Mouse (Mus musculus): Measurements from ENCODE around the gene Spaca3. TPM values are rescaled to one million over a fixed set of nuclear protein-coding genes. Genes with fewer than 3 reads are reported as not detected.
A peak's percentile ranks its signal among the peaks of the same experiment; 100 is the strongest.

Spaca3 gene
- polyA plus RNA-seq, 1 experiment from 2014 or later: not detected

- no peaks in the 10 kb centered on the region for H3K9me3 ChIP-seq (replicated peaks; ENCODE audit: control insufficient read depth, low read length, poor library complexity, severe bottlenecking)
- no peak overlapping the region for H3K9ac ChIP-seq (ENCODE audit: low read depth, low read length)
- no peaks in the 10 kb centered on the region for H3K36me3 ChIP-seq (ENCODE audit: control insufficient read depth, insufficient read depth, low read length)
- no peaks in the 10 kb centered on the region for H3K27me3 ChIP-seq (ENCODE audit: control insufficient read depth, insufficient read depth, low read depth, low read length)
- H3K4me1 ChIP-seq (ENCODE audit: control insufficient read depth, insufficient read depth, low read length): no peaks in the 10 kb centered on the region
- WGBS: 89% methylated on average over 9 of the region's 9 CpGs
- H3K27ac ChIP-seq (ENCODE audit: low read length): no peak overlapping the region
- ATAC-seq: no peak
- no peak overlapping the region for H3K4me3 ChIP-seq (ENCODE audit: low read depth, low read length)
- H3K4me2 ChIP-seq (ENCODE audit: low read length): no peak overlapping the region
Observed at GRCm38 (mm10) chr11:80821794-80822193, 36.4 kb upstream of the Spaca3 start.

DNA sequence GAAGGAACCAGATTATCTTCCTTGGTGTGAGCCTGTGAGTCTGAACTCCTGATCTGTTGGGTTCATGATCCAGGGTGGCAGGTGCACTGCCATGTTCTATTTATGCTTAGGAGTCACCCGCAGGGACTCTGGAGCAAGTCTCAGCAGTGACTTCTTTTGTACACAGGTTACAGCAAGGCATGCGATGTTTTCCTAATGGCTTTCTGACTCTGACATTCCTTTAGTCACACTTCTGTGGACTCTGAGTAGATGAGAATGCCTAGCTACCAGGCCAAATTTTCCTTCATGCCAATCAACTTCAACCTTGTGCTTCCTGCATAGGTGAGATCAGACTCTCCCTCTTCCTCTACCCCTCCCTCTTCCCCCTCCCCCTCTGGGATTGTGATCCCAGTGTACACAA is 22.8 kb upstream of the Spaca3 start:
- Histone ChIP-seq H3K9ac (ENCODE audit: low read depth, low read length) (no peak overlapping the region), H3K4me1 (ENCODE audit: control insufficient read depth, insufficient read depth, low read length) (peaks cover 7% of the 10 kb centered on the region), H3K36me3 (ENCODE audit: control insufficient read depth, insufficient read depth, low read length) (no peaks in the 10 kb centered on the region), H3K4me2 (ENCODE audit: low read length) (no peak overlapping the region), H3K27me3 (ENCODE audit: control insufficient read depth, insufficient read depth, low read depth, low read length) (no peaks in the 10 kb centered on the region), H3K9me3 (replicated peaks; ENCODE audit: control insufficient read depth, low read length, poor library complexity, severe bottlenecking) (no peaks in the 10 kb centered on the region), H3K4me3 (ENCODE audit: low read depth, low read length) (no peak overlapping the region), H3K27ac (ENCODE audit: low read length) (no peak overlapping the region)
- ATAC-seq: no peak
- WGBS: 76% methylated on average over 2 of the region's 2 CpGs

GRCm38 (mm10) chr11:80835841-80836240 is 22.3 kb upstream of the Spaca3 start:
- Histone ChIP-seq H3K27me3 (ENCODE audit: control insufficient read depth, insufficient read depth, low read depth, low read length) (no peaks in the 10 kb centered on the region), H3K27ac (ENCODE audit: low read length) (no peak overlapping the region), H3K4me2 (ENCODE audit: low read length) (no peak overlapping the region), H3K4me1 (ENCODE audit: control insufficient read depth, insufficient read depth, low read length) (peaks cover 7% of the 10 kb centered on the region), H3K9ac (ENCODE audit: low read depth, low read length) (no peak overlapping the region), H3K36me3 (ENCODE audit: control insufficient read depth, insufficient read depth, low read length) (no peaks in the 10 kb centered on the region), H3K4me3 (ENCODE audit: low read depth, low read length) (no peak overlapping the region), H3K9me3 (replicated peaks; ENCODE audit: control insufficient read depth, low read length, poor library complexity, severe bottlenecking) (no peaks in the 10 kb centered on the region)
- no peak for ATAC-seq
- 82% methylated on average over 4 of the region's 4 CpGs for whole genome bisulfite sequencing

DNA sequence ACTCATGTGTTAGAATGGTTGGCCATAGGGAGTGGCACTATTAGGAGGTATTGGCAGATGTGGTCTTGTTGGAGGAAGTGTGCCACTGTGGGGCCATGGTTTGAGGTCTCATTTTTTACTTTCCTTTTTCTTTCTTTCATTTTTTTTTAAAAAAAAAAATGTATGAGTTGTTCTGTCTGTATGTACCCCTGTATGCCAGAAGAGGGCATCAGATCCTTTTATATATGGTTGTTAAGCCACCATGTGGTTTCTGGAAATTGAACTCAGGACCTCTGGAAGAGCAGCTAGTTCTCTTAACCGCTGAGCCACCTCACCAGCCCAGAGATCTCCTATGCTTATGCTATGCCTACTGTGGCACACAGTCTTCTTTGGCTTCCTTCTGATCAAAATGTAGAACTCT is 19.4 kb upstream of the Spaca3 start:
- H3K9ac ChIP-seq (ENCODE audit: low read depth, low read length): no peak overlapping the region
- no peaks in the 10 kb centered on the region for H3K9me3 ChIP-seq (replicated peaks; ENCODE audit: control insufficient read depth, low read length, poor library complexity, severe bottlenecking)
- H3K4me1 ChIP-seq (ENCODE audit: control insufficient read depth, insufficient read depth, low read length): no peaks in the 10 kb centered on the region
- no peaks in the 10 kb centered on the region for H3K36me3 ChIP-seq (ENCODE audit: control insufficient read depth, insufficient read depth, low read length)
- WGBS: 62% methylated on average over 1 of the region's 1 CpGs
- H3K4me2 ChIP-seq (ENCODE audit: low read length): no peak overlapping the region
- no peak for ATAC-seq
- no peak overlapping the region for H3K27ac ChIP-seq (ENCODE audit: low read length)
- no peak overlapping the region for H3K4me3 ChIP-seq (ENCODE audit: low read depth, low read length)
- no peaks in the 10 kb centered on the region for H3K27me3 ChIP-seq (ENCODE audit: control insufficient read depth, insufficient read depth, low read depth, low read length)

DNA sequence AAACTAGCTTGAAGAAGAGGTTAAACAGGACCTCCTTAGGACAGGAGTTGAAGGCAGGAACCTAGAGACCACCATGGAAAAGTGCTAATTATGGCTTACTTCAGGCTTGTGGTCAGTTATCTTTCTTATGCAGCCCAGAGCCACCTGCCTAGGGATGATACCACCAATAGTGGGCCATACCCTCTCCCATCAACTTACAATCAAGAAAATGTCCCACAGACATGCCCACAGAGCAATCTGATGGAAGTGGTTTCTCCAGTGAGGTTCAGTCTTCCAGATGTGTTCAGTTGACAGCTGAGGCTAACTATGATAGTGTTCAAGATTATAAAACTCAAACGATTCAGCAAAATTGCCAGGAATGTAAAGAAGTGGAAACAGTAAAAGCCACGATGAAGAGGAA is 14.7 kb upstream of the Spaca3 start:
- ATAC-seq: no peak
- Histone ChIP-seq H3K27me3 (ENCODE audit: control insufficient read depth, insufficient read depth, low read depth, low read length) (no peaks in the 10 kb centered on the region), H3K9me3 (replicated peaks; ENCODE audit: control insufficient read depth, low read length, poor library complexity, severe bottlenecking) (no peaks in the 10 kb centered on the region), H3K4me3 (ENCODE audit: low read depth, low read length) (no peak overlapping the region), H3K27ac (ENCODE audit: low read length) (no peak overlapping the region), H3K9ac (ENCODE audit: low read depth, low read length) (no peak overlapping the region), H3K4me2 (ENCODE audit: low read length) (no peak overlapping the region), H3K4me1 (ENCODE audit: control insufficient read depth, insufficient read depth, low read length) (no peaks in the 10 kb centered on the region), H3K36me3 (ENCODE audit: control insufficient read depth, insufficient read depth, low read length) (no peaks in the 10 kb centered on the region)
- 87% methylated on average over 2 of the region's 2 CpGs for WGBS

GRCm38 (mm10) chr11:80845486-80845885 is 12.7 kb upstream of the Spaca3 start:
- Histone ChIP-seq H3K36me3 (ENCODE audit: control insufficient read depth, insufficient read depth, low read length) (no peaks in the 10 kb centered on the region), H3K9me3 (replicated peaks; ENCODE audit: control insufficient read depth, low read length, poor library complexity, severe bottlenecking) (no peaks in the 10 kb centered on the region), H3K27ac (ENCODE audit: low read length) (no peak overlapping the region), H3K27me3 (ENCODE audit: control insufficient read depth, insufficient read depth, low read depth, low read length) (no peaks in the 10 kb centered on the region), H3K4me3 (ENCODE audit: low read depth, low read length) (no peak overlapping the region), H3K4me2 (ENCODE audit: low read length) (no peak overlapping the region), H3K9ac (ENCODE audit: low read depth, low read length) (no peak overlapping the region), H3K4me1 (ENCODE audit: control insufficient read depth, insufficient read depth, low read length) (no peaks in the 10 kb centered on the region)
- WGBS: 60% methylated on average over 7 of the region's 7 CpGs
- ATAC-seq: no peak

DNA sequence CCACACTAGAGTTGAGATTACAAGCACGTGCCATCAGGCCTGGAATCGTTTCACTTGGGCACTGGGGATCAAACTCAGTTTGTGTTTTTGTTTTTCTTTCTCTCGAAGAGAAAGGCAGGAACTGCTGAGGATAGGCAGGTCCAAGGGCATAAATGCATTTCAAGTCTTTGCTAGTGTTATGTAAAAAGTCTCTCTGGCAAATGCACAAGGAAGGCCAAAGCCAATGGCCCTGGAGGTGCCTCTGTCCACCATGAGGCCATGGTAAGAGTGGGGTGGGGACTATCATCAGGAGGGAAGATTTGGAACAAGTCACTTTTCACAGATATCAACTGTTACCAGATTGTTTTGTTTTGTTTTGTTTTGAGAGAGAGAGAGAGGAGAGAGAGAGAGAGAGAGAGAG is 12.1 kb upstream of the Spaca3 start:
- Histone ChIP-seq H3K36me3 (ENCODE audit: control insufficient read depth, insufficient read depth, low read length) (no peaks in the 10 kb centered on the region), H3K9ac (ENCODE audit: low read depth, low read length) (no peak overlapping the region), H3K4me1 (ENCODE audit: control insufficient read depth, insufficient read depth, low read length) (no peaks in the 10 kb centered on the region), H3K4me2 (ENCODE audit: low read length) (no peak overlapping the region), H3K27me3 (ENCODE audit: control insufficient read depth, insufficient read depth, low read depth, low read length) (no peaks in the 10 kb centered on the region), H3K27ac (ENCODE audit: low read length) (no peak overlapping the region), H3K9me3 (replicated peaks; ENCODE audit: control insufficient read depth, low read length, poor library complexity, severe bottlenecking) (no peaks in the 10 kb centered on the region), H3K4me3 (ENCODE audit: low read depth, low read length) (no peak overlapping the region)
- WGBS: 58% methylated on average over 3 of the region's 3 CpGs
- ATAC-seq: no peak

GRCm38 (mm10) chr11:80848131-80848530 is 10.0 kb upstream of the Spaca3 start:
- no peaks in the 10 kb centered on the region for H3K27me3 ChIP-seq (ENCODE audit: control insufficient read depth, insufficient read depth, low read depth, low read length)
- H3K4me1 ChIP-seq (ENCODE audit: control insufficient read depth, insufficient read depth, low read length): peaks cover 6% of the 10 kb centered on the region
- H3K27ac ChIP-seq (ENCODE audit: low read length): no peak overlapping the region
- no peak overlapping the region for H3K4me2 ChIP-seq (ENCODE audit: low read length)
- WGBS: 52% methylated on average over 5 of the region's 5 CpGs
- no peak for ATAC-seq
- no peaks in the 10 kb centered on the region for H3K36me3 ChIP-seq (ENCODE audit: control insufficient read depth, insufficient read depth, low read length)
- no peaks in the 10 kb centered on the region for H3K9me3 ChIP-seq (replicated peaks; ENCODE audit: control insufficient read depth, low read length, poor library complexity, severe bottlenecking)
- no peak overlapping the region for H3K9ac ChIP-seq (ENCODE audit: low read depth, low read length)
- no peak overlapping the region for H3K4me3 ChIP-seq (ENCODE audit: low read depth, low read length)

GRCm38 (mm10) chr11:80851859-80852258 is 6.3 kb upstream of the Spaca3 start:
- H3K27ac ChIP-seq (ENCODE audit: low read length): no peak overlapping the region
- H3K9ac ChIP-seq (ENCODE audit: low read depth, low read length): no peak overlapping the region
- H3K9me3 ChIP-seq (replicated peaks; ENCODE audit: control insufficient read depth, low read length, poor library complexity, severe bottlenecking): no peaks in the 10 kb centered on the region
- no peaks in the 10 kb centered on the region for H3K36me3 ChIP-seq (ENCODE audit: control insufficient read depth, insufficient read depth, low read length)
- peaks cover 11% of the 10 kb centered on the region for H3K4me1 ChIP-seq (ENCODE audit: control insufficient read depth, insufficient read depth, low read length)
- ATAC-seq: no peak
- 45% methylated on average over 5 of the region's 5 CpGs for WGBS
- no peak overlapping the region for H3K4me3 ChIP-seq (ENCODE audit: low read depth, low read length)
- H3K4me2 ChIP-seq (ENCODE audit: low read length): no peak overlapping the region
- no peaks in the 10 kb centered on the region for H3K27me3 ChIP-seq (ENCODE audit: control insufficient read depth, insufficient read depth, low read depth, low read length)

DNA sequence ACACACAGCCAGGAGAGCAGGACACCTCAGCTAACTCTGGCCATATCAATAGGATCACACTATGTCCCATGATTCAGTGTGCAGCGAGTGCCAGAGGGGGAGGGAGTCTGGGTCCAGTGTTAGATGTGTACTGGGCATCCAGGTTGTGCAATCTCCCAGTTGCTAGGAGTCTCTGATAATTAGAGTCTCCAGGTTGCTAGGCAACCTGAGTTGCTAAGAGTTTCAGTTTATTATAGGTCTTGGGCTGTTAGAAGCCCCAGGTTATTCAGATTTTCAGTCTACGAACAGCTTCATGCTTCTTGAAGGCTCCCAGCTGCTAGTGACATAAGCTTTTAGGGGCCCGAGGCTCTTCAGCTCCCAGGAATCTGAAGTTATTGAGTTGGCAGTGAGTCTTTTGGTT is 5.2 kb upstream of the Spaca3 start:
- Histone ChIP-seq H3K27ac (ENCODE audit: low read length) (0 out of 2 replicates have a peak overlapping the region, but pooled peaks have one; percentile 10), H3K9me3 (replicated peaks; ENCODE audit: control insufficient read depth, low read length, poor library complexity, severe bottlenecking) (no peaks in the 10 kb centered on the region), H3K4me3 (ENCODE audit: low read depth, low read length) (no peak overlapping the region), H3K27me3 (ENCODE audit: control insufficient read depth, insufficient read depth, low read depth, low read length) (no peaks in the 10 kb centered on the region), H3K9ac (ENCODE audit: low read depth, low read length) (no peak overlapping the region), H3K4me2 (ENCODE audit: low read length) (0 out of 2 replicates have a peak overlapping the region, but pooled peaks have one; percentile 1), H3K4me1 (ENCODE audit: control insufficient read depth, insufficient read depth, low read length) (peaks cover 11% of the 10 kb centered on the region), H3K36me3 (ENCODE audit: control insufficient read depth, insufficient read depth, low read length) (no peaks in the 10 kb centered on the region)
- 41% methylated on average over 3 of the region's 3 CpGs for WGBS
- peak; percentile 45; the same call in 1 of the 2 replicates for ATAC-seq
